Mouse (Mus musculus): Measurements from ENCODE around the gene Elp6. TPM values are rescaled to one million over a fixed set of nuclear protein-coding genes. Genes with fewer than 3 reads are reported as not detected.

The Elp6 gene
- polyA plus RNA-seq, 1 experiment, result 12.2 TPM

GRCm38 (mm10) chr9:110358341-110358740, 53.4 kb downstream of the Elp6 start:
- no peak for DNase-seq (ENCODE audit: low spot score)

- DNase-seq (ENCODE audit: low spot score), result no peak
Measured at GRCm38 (mm10) chr9:110361299-110361698, 56.3 kb downstream of the Elp6 start.

- DNase-seq (ENCODE audit: low spot score), result no peak
Measured at GRCm38 (mm10) chr9:110362337-110362736, 57.4 kb downstream of the Elp6 start.

GRCm38 (mm10) chr9:110366746-110367145, 61.8 kb downstream of the Elp6 start:
- no peak for DNase-seq (ENCODE audit: low spot score)

- DNase-seq (ENCODE audit: low spot score), result no peak
Measured at GRCm38 (mm10) chr9:110369860-110370259, 64.9 kb downstream of the Elp6 start.

Other genes starting within 250 kb of the Elp6 start
- gene Smarcc1, start 187.5 kb upstream of the Elp6 start, polyA plus RNA-seq (2012; rRNA removed), result 18.4 and 27.3 TPM in 2 replicates
- gene Dhx30, start 187.3 kb upstream of the Elp6 start, polyA plus RNA-seq (2012; rRNA removed), result 66.5 and 68.6 TPM in 2 replicates
- 28.4 and 36.8 TPM in 2 replicates for gene Cspg5, start 61.4 kb upstream of the Elp6 start, polyA plus RNA-seq (2012; rRNA removed)
- gene Scap, start 28.1 kb downstream of the Elp6 start, polyA plus RNA-seq (2012; rRNA removed), result 19.0 and 32.7 TPM in 2 replicates
- gene Ptpn23, start 103.0 kb downstream of the Elp6 start, polyA plus RNA-seq (2012; rRNA removed), result 11.6 and 24.7 TPM in 2 replicates
- gene Ngp, start 114.6 kb downstream of the Elp6 start, polyA plus RNA-seq (2012; rRNA removed), result 0.06 TPM in 1 of 2 replicates, not detected in the other
- gene Klhl18, start 171.5 kb downstream of the Elp6 start, polyA plus RNA-seq (2012; rRNA removed), result 20.7 and 22.1 TPM in 2 replicates
- gene Kif9, start 171.8 kb downstream of the Elp6 start, polyA plus RNA-seq (2012; rRNA removed), result 1.9 and 2.1 TPM in 2 replicates
- 52.0 and 58.2 TPM in 2 replicates for gene Setd2, start 227.4 kb downstream of the Elp6 start, polyA plus RNA-seq (2012; rRNA removed)

Data from urinary bladder, adult 2 months (tissue).